Mouse (Mus musculus): ENCODE data around the gene Fnbp1.

GRCm38 (mm10) chr2:31183830-31184229 is 42.0 kb upstream of the Fnbp1 start:
- no peak for TF ChIP-seq CTCF (IDR thresholded peaks at IDR 0.05; ENCODE audit: borderline replicate concordance, control insufficient read depth, extremely low read depth, insufficient read depth, low read length, poor library complexity)
- TF ChIP-seq POLR2A (IDR thresholded peaks at IDR 0.05; ENCODE audit: control insufficient read depth, extremely low read depth, insufficient read depth, low read length, poor library complexity) = no peak
